Mouse (Mus musculus) CH12F3 (cell line): Measurements from ENCODE around the gene C1qtnf1.
"Not testable (repeated sequence)": the region's sequence is repeated elsewhere in the genome, so short reads cannot be mapped to it uniquely, and the experiment has no call there.

ENCODE experiments used
- in situ Hi-C: fragments of 300-500 bp; cut with MboI; formaldehyde crosslinking; loops from 2 replicates; pipeline ENCODE4 v1.14.3; 2020; ENCODE audit warnings: low sequenced_read_pairs

The C1qtnf1 gene

GRCm38 (mm10) chr11:118427986-118428385 is at the start of gene C1qtnf1:
C1qtnf1 (plus strand) TSS chr11:118428203.
- in situ Hi-C loops, result no loop called here

GRCm38 (mm10) chr11:118378656-118379055 is 49.3 kb upstream of the C1qtnf1 start:
- in situ Hi-C loops, result no loop called here

- in situ Hi-C loops, result no loop called here
These were observed 48.6 kb upstream of the C1qtnf1 start for GRCm38 (mm10) chr11:118379251-118380009.

GRCm38 (mm10) chr11:118387816-118388215 is 40.2 kb upstream of the C1qtnf1 start:
- in situ Hi-C loops, result not testable (repeated sequence)

- in situ Hi-C loops, result no loop called here
These were observed 34.0 kb upstream of the C1qtnf1 start for GRCm38 (mm10) chr11:118393991-118394390.

- in situ Hi-C loops, result no loop called here
These were observed 33.5 kb upstream of the C1qtnf1 start for GRCm38 (mm10) chr11:118394538-118394937.

- in situ Hi-C loops, result no loop called here
These were observed 30.0 kb upstream of the C1qtnf1 start for GRCm38 (mm10) chr11:118397806-118398530.

- in situ Hi-C loops, result no loop called here
These were observed 28.0 kb upstream of the C1qtnf1 start for GRCm38 (mm10) chr11:118399891-118400565.

GRCm38 (mm10) chr11:118400566-118400936 is 27.5 kb upstream of the C1qtnf1 start:
- in situ Hi-C loops, result no loop called here

GRCm38 (mm10) chr11:118401195-118401594 is 26.8 kb upstream of the C1qtnf1 start:
- in situ Hi-C loops, result no loop called here

- in situ Hi-C loops, result no loop called here
These were observed 26.2 kb upstream of the C1qtnf1 start, which contains the start of gene Lgals3bp for GRCm38 (mm10) chr11:118401760-118402280. Lgals3bp (minus strand) TSS chr11:118402092.

GRCm38 (mm10) chr11:118403183-118403582 is 24.8 kb upstream of the C1qtnf1 start:
- in situ Hi-C loops, result no loop called here

GRCm38 (mm10) chr11:118403951-118404899 is 23.8 kb upstream of the C1qtnf1 start:
- in situ Hi-C loops, result no loop called here

GRCm38 (mm10) chr11:118405311-118405710 is 22.7 kb upstream of the C1qtnf1 start:
- in situ Hi-C loops, result no loop called here

GRCm38 (mm10) chr11:118406521-118406920 is 21.5 kb upstream of the C1qtnf1 start:
- in situ Hi-C loops, result no loop called here

- in situ Hi-C loops, result no loop called here
These were observed 20.6 kb upstream of the C1qtnf1 start for GRCm38 (mm10) chr11:118407318-118407910.

GRCm38 (mm10) chr11:118408051-118408740 is 19.8 kb upstream of the C1qtnf1 start:
- in situ Hi-C loops, result no loop called here

GRCm38 (mm10) chr11:118409106-118410072 is 18.6 kb upstream of the C1qtnf1 start:
- in situ Hi-C loops, result no loop called here
